Mouse (Mus musculus): ENCODE measurements around the gene Stac2.

DNA sequence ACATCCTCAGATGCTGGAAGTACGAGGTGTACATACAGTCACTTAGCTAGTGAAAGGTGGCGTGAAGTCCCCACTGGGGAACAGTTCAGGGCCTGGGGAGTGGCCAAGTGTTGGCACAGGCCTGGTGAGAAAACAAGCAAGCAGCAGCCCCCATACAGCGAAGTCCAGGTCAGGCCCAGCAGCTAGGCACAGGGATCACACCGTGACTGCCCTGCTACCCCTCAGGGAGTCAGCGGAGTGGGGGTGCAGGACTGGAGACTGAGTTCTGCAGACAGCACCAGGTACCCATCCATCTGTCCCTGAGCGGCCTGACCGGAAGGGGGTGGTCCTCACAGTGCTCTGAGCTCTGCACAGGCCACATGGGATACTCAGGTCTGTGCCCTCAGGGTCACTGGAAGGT, 29.5 kb upstream of the Stac2 start:
- TF ChIP-seq CTCF (IDR thresholded peaks at IDR 0.05; ENCODE audit: low read depth, low read length) (no peak), GATA1 (IDR thresholded peaks at IDR 0.05; ENCODE audit: borderline replicate concordance, low read length) (no peak), TAL1 (conservative IDR thresholded peaks at IDR 0.05; ENCODE audit: low read depth, low read length) (no peak), POLR2AphosphoS5 (IDR thresholded peaks at IDR 0.05; ENCODE audit: insufficient replicate concordance, low read depth, low read length) (no peak), GATA2 (IDR thresholded peaks at IDR 0.05; ENCODE audit: borderline replicate concordance, low read depth, low read length) (no peak)
